Mouse (Mus musculus): Measurements from ENCODE around the gene Heca. TPM values are rescaled to one million over a fixed set of nuclear protein-coding genes. Genes with fewer than 3 reads are reported as not detected.
"Not testable (repeated sequence)": the region's sequence is repeated elsewhere in the genome, so short reads cannot be mapped to it uniquely, and the experiment has no call there.

Gene Heca
- total and polyA plus RNA-seq, 3 experiments, result 10.0 to 12.4 (median 11.1) TPM

- DNase-seq (ENCODE audit: extremely low read depth), result no peak
- in situ Hi-C loops (cut with MboI; ENCODE audit: low pct_ligation_motif_present, low pct_unique_long_range_greater_than_20kb, low sequenced_read_pairs), result no loop called here
- Histone ChIP-seq H3K4me1 (ENCODE audit: control insufficient read depth in 1 of 2, insufficient read depth in 2 of 2) (peaks cover 0 to 17% of the 10 kb centered on the region in 2 experiments; a peak in 2 of 4 replicates), H3K27me3 (replicated peaks) (no peaks in the 10 kb centered on the region), H3K36me3 (replicated peaks in 1 of 2; ENCODE audit: control insufficient read depth in 1 of 2, insufficient read depth in 1 of 2, low read length in 1 of 2) (peaks cover 9 to 22% of the 10 kb centered on the region in 2 experiments), H3K9ac (ENCODE audit: insufficient read depth, low read depth) (no peak overlapping the region), H3K4me3 (replicated peaks in 1 of 3; ENCODE audit: low read depth in 2 of 3, low read length in 2 of 3, poor library complexity in 1 of 3) (no peak overlapping the region), H3K4me2 (ENCODE audit: insufficient read depth, low read depth, poor library complexity, severe bottlenecking) (no peak overlapping the region), H3K9me3 (replicated peaks; ENCODE audit: low read length) (no peaks in the 10 kb centered on the region), H3K79me2 (replicated peaks; ENCODE audit: control insufficient read depth, extremely low read depth, insufficient read depth, poor library complexity, severe bottlenecking) (no peaks in the 10 kb centered on the region), H3K27ac (ENCODE audit: insufficient read depth, low read depth) (no peak overlapping the region)
- TF ChIP-seq TBP (conservative IDR thresholded peaks at IDR 0.05; ENCODE audit: low read depth, low read length) (no peak), SIN3A (IDR thresholded peaks at IDR 0.05; ENCODE audit: low read length) (no peak), TCF12 (IDR thresholded peaks at IDR 0.05; ENCODE audit: low read depth, low read length) (no peak), JUN (IDR thresholded peaks at IDR 0.05; ENCODE audit: insufficient read depth, low read depth, low read length) (no peak), MAZ (IDR thresholded peaks at IDR 0.05; ENCODE audit: low read depth, low read length) (no peak), EP300 (IDR thresholded peaks at IDR 0.05; ENCODE audit: low read length) (no peak), CHD1 (IDR thresholded peaks at IDR 0.05; ENCODE audit: low read depth, low read length) (no peak), SMC3 (IDR thresholded peaks at IDR 0.05; ENCODE audit: low read depth, low read length) (no peak), RCOR1 (conservative IDR thresholded peaks at IDR 0.05; ENCODE audit: low read depth, low read length) (no peak), ELF1 (IDR thresholded peaks at IDR 0.05; ENCODE audit: low read depth, low read length) (no peak), ZKSCAN1 (IDR thresholded peaks at IDR 0.05; ENCODE audit: borderline replicate concordance, low read depth, low read length) (no peak), BHLHE40 (IDR thresholded peaks at IDR 0.05; ENCODE audit: low read depth, low read length) (no peak), POLR2A (IDR thresholded peaks at IDR 0.05; ENCODE audit: low read depth, low read length) (no peak), E2F4 (IDR thresholded peaks at IDR 0.05; ENCODE audit: insufficient replicate concordance, low read depth, low read length) (no peak), RAD21 (IDR thresholded peaks at IDR 0.05; ENCODE audit: low read depth, low read length) (no peak)
- dilution Hi-C loops (cut with MboI; ENCODE audit: extremely low pct_ligation_motif_present, extremely low pct_unique_long_range_greater_than_20kb, low sequenced_read_pairs), result no loop called here
Observed at GRCm38 (mm10) chr10:17919032-17919431, 28.8 kb downstream of the Heca start.

- in situ Hi-C loops (cut with MboI; ENCODE audit: low pct_ligation_motif_present, low pct_unique_long_range_greater_than_20kb, low sequenced_read_pairs) (no loop called here), dilution Hi-C loops (cut with MboI; ENCODE audit: extremely low pct_ligation_motif_present, extremely low pct_unique_long_range_greater_than_20kb, low sequenced_read_pairs) (no loop called here)
- H3K27me3 ChIP-seq (replicated peaks), result no peaks in the 10 kb centered on the region
- TF ChIP-seq RAD21 (IDR thresholded peaks at IDR 0.05; ENCODE audit: low read depth, low read length) (no peak), ZKSCAN1 (IDR thresholded peaks at IDR 0.05; ENCODE audit: borderline replicate concordance, low read depth, low read length) (no peak), POLR2A (IDR thresholded peaks at IDR 0.05; ENCODE audit: low read depth, low read length) (no peak), RCOR1 (conservative IDR thresholded peaks at IDR 0.05; ENCODE audit: low read depth, low read length) (no peak), EP300 (IDR thresholded peaks at IDR 0.05; ENCODE audit: low read length) (no peak), TCF12 (IDR thresholded peaks at IDR 0.05; ENCODE audit: low read depth, low read length) (no peak), PAX5 (IDR thresholded peaks at IDR 0.05; ENCODE audit: low read length) (no peak), ELF1 (IDR thresholded peaks at IDR 0.05; ENCODE audit: low read depth, low read length) (no peak), KAT2A (IDR thresholded peaks at IDR 0.05; ENCODE audit: insufficient replicate concordance, low read length) (no peak), BHLHE40 (IDR thresholded peaks at IDR 0.05; ENCODE audit: low read depth, low read length) (no peak), HCFC1 (IDR thresholded peaks at IDR 0.05; ENCODE audit: low read depth, low read length) (no peak)
- no peak overlapping the region for H3K27ac ChIP-seq (ENCODE audit: insufficient read depth, low read depth)
- H3K36me3 ChIP-seq (replicated peaks in 1 of 2; ENCODE audit: control insufficient read depth in 1 of 2, insufficient read depth in 1 of 2, low read length in 1 of 2), result peaks cover 0 to 19% of the 10 kb centered on the region in 2 experiments
- no peak overlapping the region for H3K4me2 ChIP-seq (ENCODE audit: insufficient read depth, low read depth, poor library complexity, severe bottlenecking)
- no peak overlapping the region for H3K9ac ChIP-seq (ENCODE audit: insufficient read depth, low read depth)
- no peak for DNase-seq (ENCODE audit: extremely low read depth)
- H3K79me2 ChIP-seq (replicated peaks; ENCODE audit: control insufficient read depth, extremely low read depth, insufficient read depth, poor library complexity, severe bottlenecking), result no peaks in the 10 kb centered on the region
- H3K9me3 ChIP-seq (replicated peaks; ENCODE audit: low read length), result no peaks in the 10 kb centered on the region
- H3K4me3 ChIP-seq (replicated peaks in 1 of 3; ENCODE audit: low read depth in 2 of 3, low read length in 2 of 3, poor library complexity in 1 of 3), result no peak overlapping the region
- H3K4me1 ChIP-seq (ENCODE audit: control insufficient read depth in 1 of 2, insufficient read depth in 2 of 2), result peaks cover 0 to 6% of the 10 kb centered on the region in 2 experiments; a peak in 1 of 4 replicates
Observed at GRCm38 (mm10) chr10:17908731-17909130, 39.1 kb downstream of the Heca start.

- H3K27ac ChIP-seq (ENCODE audit: insufficient read depth, low read depth); H3K9ac ChIP-seq (ENCODE audit: insufficient read depth, low read depth); H3K9me3 ChIP-seq (replicated peaks; ENCODE audit: low read length); H3K4me1 ChIP-seq (ENCODE audit: control insufficient read depth in 1 of 2, insufficient read depth in 2 of 2); H3K27me3 ChIP-seq (replicated peaks); in situ Hi-C loops (cut with MboI; ENCODE audit: low pct_ligation_motif_present, low pct_unique_long_range_greater_than_20kb, low sequenced_read_pairs); H3K79me2 ChIP-seq (replicated peaks; ENCODE audit: control insufficient read depth, extremely low read depth, insufficient read depth, poor library complexity, severe bottlenecking); H3K4me2 ChIP-seq (ENCODE audit: insufficient read depth, low read depth, poor library complexity, severe bottlenecking); dilution Hi-C loops (cut with MboI; ENCODE audit: extremely low pct_ligation_motif_present, extremely low pct_unique_long_range_greater_than_20kb, low sequenced_read_pairs); H3K4me3 ChIP-seq (replicated peaks in 1 of 3; ENCODE audit: low read depth in 2 of 3, low read length in 2 of 3, poor library complexity in 1 of 3); DNase-seq (ENCODE audit: extremely low read depth): not testable (repeated sequence)
- H3K36me3 ChIP-seq (replicated peaks in 1 of 2; ENCODE audit: control insufficient read depth in 1 of 2, insufficient read depth in 1 of 2, low read length in 1 of 2), result peaks cover 0 to 34% of the 10 kb centered on the region in 2 experiments
Observed at GRCm38 (mm10) chr10:17906405-17906804, 41.5 kb downstream of the Heca start.
